Mouse (Mus musculus) heart, embryonic 10.5 days (tissue): ENCODE results near the gene Gm20503. TPM values are rescaled to one million over a fixed set of nuclear protein-coding genes. Genes with fewer than 3 reads are reported as not detected.

ENCODE experiments used
- DNase-seq: peaks from one replicate; pipeline ENCODE4 v3.0.0-alpha.2; 2017; ENCODE audit warnings: low spot score
- H3K27ac ChIP-seq: fragments of 300-500 bp; sonication (generic); 2 replicates; pipeline ENCODE4 v1.5.1; 2016; ENCODE audit warnings: mild to moderate bottlenecking
- H3K27me3 ChIP-seq: fragments of 300-500 bp; sonication (generic); 2 replicates; pipeline ENCODE4 v1.6.1; 2016; ENCODE audit warnings: mild to moderate bottlenecking; ENCODE audit not compliant: poor library complexity, insufficient read depth, severe bottlenecking
- H3K36me3 ChIP-seq: fragments of 300-500 bp; sonication (generic); 2 replicates; pipeline ENCODE4 v1.6.1; 2016; ENCODE audit warnings: mild to moderate bottlenecking, moderate library complexity
- H3K4me1 ChIP-seq: fragments of 300-500 bp; sonication (generic); 2 replicates; pipeline ENCODE4 v1.6.1; 2016; ENCODE audit warnings: mild to moderate bottlenecking
- H3K4me3 ChIP-seq: fragments of 300-500 bp; sonication (generic); 2 replicates; pipeline ENCODE4 v1.5.1; 2016; ENCODE audit warnings: mild to moderate bottlenecking, moderate library complexity
- H3K9me3 ChIP-seq: fragments of 300-500 bp; sonication (generic); 2 replicates; pipeline ENCODE4 v1.6.1; 2016; ENCODE audit warnings: mild to moderate bottlenecking, moderate library complexity
- WGBS: fragments of 180-500 bp; shearing (Covaris S2); methylation state at CpG from one replicate; pipeline ENCODE4 v1.1.7; 2016; 5-methylcytosine and 5-hydroxymethylcytosine counted together
- polyA plus RNA-seq: library from polyadenylated mRNA; unstranded; fragments of >200 nt; fragmentation: Nextera tagmentation; extraction: Ambion mirVana; gene quantifications from 2 replicates; pipeline ENCODE4 v1.2.1, GENCODE M21; 2016

The Gm20503 gene
- polyA plus RNA-seq, 1 experiment from 2014 or later, result 14.1 TPM

- DNase-seq, result no peak
- Histone ChIP-seq H3K4me1 (peaks cover 29% of the 10 kb centered on the region), H3K27ac (no peak overlapping the region), H3K4me3 (no peak overlapping the region), H3K27me3 (peaks cover 28% of the 10 kb centered on the region), H3K9me3 (no peaks in the 10 kb centered on the region), H3K36me3 (no peaks in the 10 kb centered on the region)
- WGBS, result 42% methylated on average over 5 of the region's 5 CpGs
Observed at GRCm38 (mm10) chr4:58992195-58992594, 10.8 kb upstream of the Gm20503 start.

- Histone ChIP-seq H3K9me3 (no peaks in the 10 kb centered on the region), H3K36me3 (no peaks in the 10 kb centered on the region), H3K27ac (no peak within 1 kb of the TSS), H3K27me3 (peaks cover 23% of the 10 kb centered on the region), H3K4me3 (no peak within 1 kb of the TSS), H3K4me1 (peaks cover 30% of the 10 kb centered on the region)
- no peak for DNase-seq
- WGBS, result 72% methylated on average over 4 of the region's 4 CpGs
Observed at GRCm38 (mm10) chr4:58994762-58995161, 8.2 kb upstream of the Gm20503 start, which contains the start of gene Dnajc25. Dnajc25 (plus strand) TSS chr4:58995062.

GRCm38 (mm10) chr4:58995251-58995693 is 7.7 kb upstream of the Gm20503 start:
- H3K27me3 ChIP-seq, result peaks cover 18% of the 10 kb centered on the region; the same call in 1 of the 2 replicates
- peaks cover 30% of the 10 kb centered on the region for H3K4me1 ChIP-seq
- no peak overlapping the region for H3K27ac ChIP-seq
- no peaks in the 10 kb centered on the region for H3K9me3 ChIP-seq
- no peak overlapping the region for H3K4me3 ChIP-seq
- no peak for DNase-seq
- WGBS, result 53% methylated on average over 8 of the region's 8 CpGs
- H3K36me3 ChIP-seq, result no peaks in the 10 kb centered on the region

- Histone ChIP-seq H3K27ac (no peak overlapping the region), H3K36me3 (no peaks in the 10 kb centered on the region), H3K27me3 (peaks cover 13% of the 10 kb centered on the region; the same call in 1 of the 2 replicates), H3K4me3 (no peak overlapping the region), H3K9me3 (no peaks in the 10 kb centered on the region), H3K4me1 (peaks cover 21% of the 10 kb centered on the region)
- DNase-seq, result no peak
- WGBS, result 49% methylated on average over 5 of the region's 5 CpGs
Observed at GRCm38 (mm10) chr4:58997081-58997480, 5.9 kb upstream of the Gm20503 start.

GRCm38 (mm10) chr4:58998688-58999087 is 4.3 kb upstream of the Gm20503 start:
- Histone ChIP-seq H3K4me1 (peaks cover 29% of the 10 kb centered on the region), H3K9me3 (no peaks in the 10 kb centered on the region), H3K36me3 (no peaks in the 10 kb centered on the region), H3K4me3 (no peak overlapping the region), H3K27ac (no peak overlapping the region), H3K27me3 (peaks cover 8% of the 10 kb centered on the region; the same call in 1 of the 2 replicates)
- no peak for DNase-seq
- WGBS, result 76% methylated on average over 1 of the region's 1 CpGs

- no peak overlapping the region for H3K27ac ChIP-seq
- H3K27me3 ChIP-seq, result no peaks in the 10 kb centered on the region
- no peak overlapping the region for H3K4me3 ChIP-seq
- 22% methylated on average over 2 of the region's 2 CpGs for WGBS
- DNase-seq, result no peak
- H3K4me1 ChIP-seq, result peaks cover 39% of the 10 kb centered on the region
- H3K9me3 ChIP-seq, result no peaks in the 10 kb centered on the region
- no peaks in the 10 kb centered on the region for H3K36me3 ChIP-seq
Observed at GRCm38 (mm10) chr4:58999686-59000085, 3.3 kb upstream of the Gm20503 start.

- no peak for DNase-seq
- no peaks in the 10 kb centered on the region for H3K27me3 ChIP-seq
- no peak overlapping the region for H3K27ac ChIP-seq
- H3K9me3 ChIP-seq, result no peaks in the 10 kb centered on the region
- H3K4me1 ChIP-seq, result peaks cover 41% of the 10 kb centered on the region
- H3K4me3 ChIP-seq, result no peak overlapping the region
- H3K36me3 ChIP-seq, result no peaks in the 10 kb centered on the region
- WGBS, result 4% methylated on average over 2 of the region's 2 CpGs
Observed at GRCm38 (mm10) chr4:59000614-59001013, 2.4 kb upstream of the Gm20503 start.

- DNase-seq, result no peak
- 34% methylated on average over 7 of the region's 7 CpGs for WGBS
- Histone ChIP-seq H3K4me3 (peak overlapping the region; percentile 98), H3K36me3 (no peaks in the 10 kb centered on the region), H3K27ac (peak overlapping the region; percentile 97), H3K9me3 (no peaks in the 10 kb centered on the region), H3K27me3 (no peaks in the 10 kb centered on the region), H3K4me1 (peaks cover 42% of the 10 kb centered on the region)
Observed at GRCm38 (mm10) chr4:59003806-59004200, 793 bp downstream of the Gm20503 start.

GRCm38 (mm10) chr4:59006211-59006610 is 3.2 kb downstream of the Gm20503 start:
- no peaks in the 10 kb centered on the region for H3K9me3 ChIP-seq
- H3K27ac ChIP-seq, result no peak overlapping the region
- H3K4me3 ChIP-seq, result no peak overlapping the region
- H3K4me1 ChIP-seq, result peaks cover 55% of the 10 kb centered on the region
- H3K27me3 ChIP-seq, result no peaks in the 10 kb centered on the region
- 57% methylated on average over 8 of the region's 8 CpGs for WGBS
- no peaks in the 10 kb centered on the region for H3K36me3 ChIP-seq
- DNase-seq, result no peak

GRCm38 (mm10) chr4:59007016-59007415 is 4.0 kb downstream of the Gm20503 start:
- 71% methylated on average over 6 of the region's 6 CpGs for WGBS
- H3K4me1 ChIP-seq, result peaks cover 58% of the 10 kb centered on the region

DNA sequence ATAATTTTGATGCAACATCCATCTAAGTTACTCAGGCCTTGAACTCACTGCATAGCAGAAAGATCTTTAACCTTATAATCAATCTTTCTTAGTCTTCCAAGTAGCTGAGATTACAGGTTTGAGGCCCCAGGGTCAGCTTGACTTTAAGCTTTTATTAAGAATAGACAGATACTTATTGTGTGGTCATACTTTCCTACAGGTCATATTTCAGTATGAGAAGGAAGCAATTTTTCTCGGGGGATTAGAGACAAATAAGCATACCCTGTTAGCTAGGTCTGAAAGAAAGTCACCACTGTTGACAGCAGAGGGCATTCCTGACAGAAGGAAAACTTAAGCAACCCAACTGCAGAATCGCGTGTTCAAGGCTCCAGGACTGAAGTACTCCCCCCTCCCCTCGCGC is 5.0 kb downstream of the Gm20503 start:
- H3K4me3 ChIP-seq, result no peak overlapping the region
- DNase-seq, result no peak
- H3K9me3 ChIP-seq, result no peaks in the 10 kb centered on the region
- no peaks in the 10 kb centered on the region for H3K36me3 ChIP-seq
- H3K27ac ChIP-seq, result no peak overlapping the region
- peaks cover 51% of the 10 kb centered on the region for H3K4me1 ChIP-seq
- WGBS, result 79% methylated on average over 5 of the region's 5 CpGs
- H3K27me3 ChIP-seq, result no peaks in the 10 kb centered on the region

More at GRCm38 (mm10) chr4:59007016-59007415, 4.0 kb downstream of the Gm20503 start:
- H3K36me3 ChIP-seq, result no peaks in the 10 kb centered on the region
- no peaks in the 10 kb centered on the region for H3K27me3 ChIP-seq
- H3K27ac ChIP-seq, result no peak overlapping the region
- H3K4me3 ChIP-seq, result no peak overlapping the region
- DNase-seq, result no peak
- no peaks in the 10 kb centered on the region for H3K9me3 ChIP-seq

- Histone ChIP-seq H3K9me3 (no peaks in the 10 kb centered on the region), H3K27me3 (no peaks in the 10 kb centered on the region), H3K4me1 (peaks cover 44% of the 10 kb centered on the region), H3K4me3 (no peak overlapping the region), H3K36me3 (0 out of 2 replicates have a peak, but pooled peaks cover 5% of the 10 kb centered on the region), H3K27ac (no peak overlapping the region)
- no peak for DNase-seq
- WGBS, result 94% methylated on average over 7 of the region's 7 CpGs
Observed at GRCm38 (mm10) chr4:59009186-59009585, 6.2 kb downstream of the Gm20503 start.

DNA sequence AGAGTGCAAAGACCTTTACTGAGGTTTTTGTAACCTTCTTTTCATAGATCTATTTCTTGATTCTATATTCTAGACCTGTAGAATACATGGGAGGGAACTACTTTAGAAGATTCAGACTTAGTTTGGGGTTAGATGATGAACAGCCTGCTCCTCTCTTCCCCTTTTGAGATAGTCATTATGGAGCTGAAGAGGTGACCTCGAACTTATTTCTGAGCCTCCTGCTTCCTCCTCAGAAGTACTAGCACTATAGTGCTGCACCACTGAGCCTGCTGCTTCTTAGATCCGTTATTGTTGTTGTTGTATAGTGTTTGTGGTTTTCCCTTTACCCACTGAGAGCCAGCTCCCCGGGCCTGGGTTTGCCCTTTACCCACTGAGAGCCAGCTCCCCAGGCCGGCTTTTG is 6.7 kb downstream of the Gm20503 start:
- no peak overlapping the region for H3K4me3 ChIP-seq
- 79% methylated on average over 4 of the region's 4 CpGs for WGBS
- peaks cover 40% of the 10 kb centered on the region for H3K4me1 ChIP-seq
- DNase-seq, result no peak
- no peak overlapping the region for H3K27ac ChIP-seq
- H3K9me3 ChIP-seq, result no peaks in the 10 kb centered on the region
- H3K27me3 ChIP-seq, result no peaks in the 10 kb centered on the region
- H3K36me3 ChIP-seq, result 0 out of 2 replicates have a peak, but pooled peaks cover 5% of the 10 kb centered on the region

- WGBS, result 48% methylated on average over 3 of the region's 3 CpGs
- no peak for DNase-seq
- Histone ChIP-seq H3K9me3 (no peaks in the 10 kb centered on the region), H3K27me3 (no peaks in the 10 kb centered on the region), H3K4me3 (no peak overlapping the region), H3K4me1 (peaks cover 27% of the 10 kb centered on the region), H3K27ac (no peak overlapping the region), H3K36me3 (peaks cover 11% of the 10 kb centered on the region; the same call in 1 of the 2 replicates)
Observed at GRCm38 (mm10) chr4:59011446-59011845, 8.4 kb downstream of the Gm20503 start.
